Mouse (Mus musculus) neural tube, embryonic 11.5 days (tissue): ENCODE data around the gene Megf9. TPM values are rescaled to one million over a fixed set of nuclear protein-coding genes. Genes with fewer than 3 reads are reported as not detected.

Source experiments
- ATAC-seq: fragments of 200-750 bp; cut with Nextera tagmentation; 2 replicates; pipeline ENCODE4 v1.8.0; 2017; ENCODE audit warnings: moderate number of reproducible peaks, mild to moderate bottlenecking, moderate TSS enrichment, moderate library complexity; ENCODE audit not compliant: insufficient read depth, low FRiP score, low TSS enrichment
- DNase-seq: peaks from one replicate; pipeline ENCODE4 v3.0.0-alpha.2; 2015; ENCODE audit warnings: low spot score
- H3K27ac ChIP-seq: fragments of 300-500 bp; sonication (generic); 2 replicates; pipeline ENCODE4 v1.5.1; 2014; ENCODE audit warnings: low read depth, mild to moderate bottlenecking, low read length
- H3K27me3 ChIP-seq: fragments of 300-500 bp; sonication (generic); 2 replicates; pipeline ENCODE4 v1.6.1; 2014; ENCODE audit warnings: mild to moderate bottlenecking, low read length, mixed read lengths; ENCODE audit not compliant: control insufficient read depth, insufficient read depth
- H3K36me3 ChIP-seq: fragments of 300-500 bp; sonication (generic); 2 replicates; pipeline ENCODE4 v1.6.1; 2014; ENCODE audit warnings: mild to moderate bottlenecking, low read length, moderate library complexity, mixed read lengths; ENCODE audit not compliant: control insufficient read depth, insufficient read depth
- H3K4me1 ChIP-seq: fragments of 300-500 bp; sonication (generic); 2 replicates; pipeline ENCODE4 v1.6.1; 2014; ENCODE audit warnings: low read length, mixed read lengths; ENCODE audit not compliant: control insufficient read depth, insufficient read depth
- H3K4me2 ChIP-seq: fragments of 300-500 bp; sonication (generic); 2 replicates; pipeline ENCODE4 v1.6.1; 2014; ENCODE audit warnings: low read depth, mild to moderate bottlenecking, moderate library complexity
- H3K4me3 ChIP-seq: fragments of 300-500 bp; sonication (generic); 2 replicates; pipeline ENCODE4 v1.5.1; 2014; ENCODE audit warnings: low read depth, low read length
- H3K9ac ChIP-seq: fragments of 300-500 bp; sonication (generic); 2 replicates; pipeline ENCODE4 v1.6.1; 2014; ENCODE audit warnings: mild to moderate bottlenecking, low read length
- H3K9me3 ChIP-seq: fragments of 300-500 bp; sonication (generic); 2 replicates; pipeline ENCODE4 v1.6.1; 2016; ENCODE audit warnings: low read length; ENCODE audit not compliant: control insufficient read depth
- WGBS: fragments of 180-500 bp; shearing (Covaris S2); extraction: QIAGEN DNeasy Blood & Tissue Kit; methylation state at CpG from one replicate; pipeline ENCODE4 v1.1.7; 2014; 5-methylcytosine and 5-hydroxymethylcytosine counted together
- polyA plus RNA-seq: library from polyadenylated mRNA; unstranded; fragments of >200 nt; fragmentation: Nextera tagmentation; extraction: Ambion mirVana; gene quantifications from 2 replicates; pipeline ENCODE4 v1.2.1, GENCODE M21; 2014

Gene Megf9
- polyA plus RNA-seq, 1 experiment from 2014 or later: 29.1 TPM

DNA sequence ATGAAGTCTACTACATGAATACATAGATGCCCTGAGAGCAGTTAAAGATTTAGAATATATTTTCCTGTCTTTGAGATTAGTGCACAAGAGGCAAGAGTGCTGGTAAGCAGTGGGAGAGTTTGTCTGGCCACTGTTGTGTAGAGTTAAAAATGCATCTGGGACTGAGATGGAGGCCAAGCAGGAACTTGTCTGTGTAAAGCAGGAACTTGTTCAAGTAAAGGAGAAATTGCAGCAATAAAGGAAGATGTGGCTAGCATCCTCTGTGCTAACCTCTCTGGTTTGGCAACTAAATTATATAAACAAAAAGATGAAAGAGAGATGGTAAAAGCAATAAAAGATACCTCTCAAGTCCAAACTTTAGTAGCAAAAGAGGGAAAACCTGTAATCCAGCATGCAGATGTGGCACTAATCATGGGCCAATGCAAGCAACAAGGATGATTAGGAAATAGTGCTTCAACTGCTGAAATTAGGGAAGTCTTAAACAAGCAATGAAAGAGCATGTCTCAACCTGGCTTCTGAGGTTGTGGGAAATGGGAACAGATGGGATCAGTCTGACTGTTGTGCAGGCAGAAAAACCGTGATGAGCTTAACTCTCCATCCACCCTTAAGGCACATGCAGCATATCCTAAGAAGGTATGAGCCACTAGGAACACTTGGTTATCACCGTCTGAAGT lies 11.2 kb upstream of the Megf9 start:
- no peaks in the 10 kb centered on the region for H3K9me3 ChIP-seq
- no peak overlapping the region for H3K4me2 ChIP-seq
- H3K27ac ChIP-seq: no peak overlapping the region
- no peak overlapping the region for H3K9ac ChIP-seq
- H3K36me3 ChIP-seq: no peaks in the 10 kb centered on the region
- H3K4me3 ChIP-seq: no peak overlapping the region
- no peaks in the 10 kb centered on the region for H3K4me1 ChIP-seq
- ATAC-seq (no peak), DNase-seq (no peak)
- 76% methylated on average over 2 of the region's 2 CpGs for WGBS
- no peaks in the 10 kb centered on the region for H3K27me3 ChIP-seq

GRCm38 (mm10) chr4:70544390-70544789 lies 9.6 kb upstream of the Megf9 start:
- H3K27me3 ChIP-seq: no peaks in the 10 kb centered on the region
- H3K4me2 ChIP-seq: no peak overlapping the region
- peaks cover 1% of the 10 kb centered on the region; the same call in 1 of the 2 replicates for H3K4me1 ChIP-seq
- ATAC-seq (no peak), DNase-seq (no peak)
- no peak overlapping the region for H3K27ac ChIP-seq
- H3K36me3 ChIP-seq: no peaks in the 10 kb centered on the region
- no peaks in the 10 kb centered on the region for H3K9me3 ChIP-seq
- WGBS: 77% methylated on average over 3 of the region's 3 CpGs
- H3K4me3 ChIP-seq: no peak overlapping the region
- H3K9ac ChIP-seq: no peak overlapping the region

- no peak overlapping the region for H3K4me2 ChIP-seq
- H3K27ac ChIP-seq: no peak overlapping the region
- no peak overlapping the region for H3K4me3 ChIP-seq
- peaks cover 3% of the 10 kb centered on the region; the same call in 1 of the 2 replicates for H3K4me1 ChIP-seq
- no peaks in the 10 kb centered on the region for H3K9me3 ChIP-seq
- H3K36me3 ChIP-seq: no peaks in the 10 kb centered on the region
- no peak overlapping the region for H3K9ac ChIP-seq
- 65% methylated on average over 2 of the region's 2 CpGs for WGBS
- ATAC-seq (no peak), DNase-seq (no peak)
- no peaks in the 10 kb centered on the region for H3K27me3 ChIP-seq
These were observed 7.6 kb upstream of the Megf9 start for GRCm38 (mm10) chr4:70542387-70542786.

GRCm38 (mm10) chr4:70540743-70541142 lies 5.9 kb upstream of the Megf9 start:
- no peaks in the 10 kb centered on the region for H3K27me3 ChIP-seq
- ATAC-seq (no peak), DNase-seq (no peak)
- WGBS: 84% methylated on average over 6 of the region's 6 CpGs
- no peak overlapping the region for H3K27ac ChIP-seq
- H3K36me3 ChIP-seq: no peaks in the 10 kb centered on the region
- H3K9me3 ChIP-seq: no peaks in the 10 kb centered on the region
- no peak overlapping the region for H3K4me2 ChIP-seq
- H3K9ac ChIP-seq: no peak overlapping the region
- H3K4me3 ChIP-seq: no peak overlapping the region
- peaks cover 10% of the 10 kb centered on the region for H3K4me1 ChIP-seq

GRCm38 (mm10) chr4:70536661-70537580 lies 2.1 kb upstream of the Megf9 start:
- DNase-seq (peak; percentile 20), ATAC-seq (no peak)
- H3K4me2 ChIP-seq: no peak overlapping the region
- H3K9me3 ChIP-seq: no peaks in the 10 kb centered on the region
- WGBS: 6% methylated on average over 2 of the region's 2 CpGs
- H3K4me3 ChIP-seq: no peak overlapping the region
- H3K4me1 ChIP-seq: peaks cover 20% of the 10 kb centered on the region
- H3K27me3 ChIP-seq: no peaks in the 10 kb centered on the region
- H3K27ac ChIP-seq: no peak overlapping the region
- H3K36me3 ChIP-seq: no peaks in the 10 kb centered on the region
- no peak overlapping the region for H3K9ac ChIP-seq

DNA sequence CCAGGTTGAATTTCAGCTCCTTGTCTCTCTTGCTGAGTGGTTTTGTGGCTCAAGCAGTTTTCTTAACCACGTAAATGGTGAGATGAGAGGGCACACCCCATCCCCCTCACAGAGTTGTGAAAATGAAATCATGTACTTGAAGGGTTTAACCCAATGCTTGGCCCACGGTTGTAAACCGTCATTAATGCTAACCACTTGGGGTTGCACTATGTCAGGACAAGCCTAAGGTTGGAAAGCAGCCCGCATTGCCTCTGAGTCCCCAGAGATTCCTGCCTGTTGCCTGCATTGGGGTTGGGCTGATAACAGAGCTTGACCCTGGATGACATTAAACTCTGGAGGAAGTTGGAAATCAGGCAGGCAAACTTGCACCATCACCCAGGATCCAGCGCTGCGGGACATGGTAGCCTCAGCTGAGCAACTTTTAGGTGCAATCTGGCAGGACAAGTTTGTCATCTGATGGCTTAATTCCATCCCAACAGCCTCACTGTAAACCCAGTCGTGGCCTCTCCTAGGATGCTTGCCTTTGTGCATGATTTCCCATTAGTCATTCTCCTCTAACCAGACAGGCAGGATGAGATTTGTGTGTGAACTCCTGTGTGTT lies 1.0 kb upstream of the Megf9 start:
- DNase-seq (peak; percentile 53), ATAC-seq (peak; percentile 0; the same call in 1 of the 2 replicates)
- Histone ChIP-seq H3K36me3 (no peaks in the 10 kb centered on the region), H3K27me3 (no peaks in the 10 kb centered on the region), H3K9me3 (no peaks in the 10 kb centered on the region), H3K4me2 (peak overlapping the region; percentile 82), H3K9ac (peak overlapping the region; percentile 99), H3K4me1 (peaks cover 24% of the 10 kb centered on the region), H3K4me3 (peak overlapping the region; percentile 92), H3K27ac (peak overlapping the region; percentile 99)
- WGBS: 18% methylated on average over 7 of the region's 7 CpGs

DNA sequence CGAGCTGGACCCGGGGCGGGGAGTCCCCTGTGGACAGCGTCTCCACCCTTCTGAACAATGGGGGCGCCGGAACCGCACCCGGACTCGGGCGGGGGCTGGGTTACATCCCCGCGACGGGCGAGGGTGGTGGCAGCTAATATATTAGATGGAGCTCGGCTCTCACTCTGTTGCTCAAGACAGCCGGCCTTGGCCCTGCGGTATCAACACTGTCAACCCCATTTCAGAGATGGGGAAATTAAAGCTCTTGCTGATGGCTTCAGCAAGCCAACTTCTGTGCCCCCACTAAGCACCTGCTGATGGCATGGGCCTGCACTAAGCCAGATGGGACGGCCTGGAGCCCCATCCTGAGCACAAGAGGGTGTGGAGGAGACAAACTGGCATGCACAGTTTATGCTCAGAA lies 494 bp upstream of the Megf9 start:
- peak overlapping the region; percentile 99 for H3K27ac ChIP-seq
- ATAC-seq (no peak; the same call in 1 of the 2 replicates), DNase-seq (no peak)
- 0% methylated on average over 18 of the region's 18 CpGs for WGBS
- H3K4me1 ChIP-seq: peaks cover 26% of the 10 kb centered on the region
- no peaks in the 10 kb centered on the region for H3K27me3 ChIP-seq
- H3K9me3 ChIP-seq: no peaks in the 10 kb centered on the region
- peak overlapping the region; percentile 99 for H3K9ac ChIP-seq
- H3K4me2 ChIP-seq: peak overlapping the region; percentile 82
- peak overlapping the region; percentile 92 for H3K4me3 ChIP-seq
- no peaks in the 10 kb centered on the region for H3K36me3 ChIP-seq

DNA sequence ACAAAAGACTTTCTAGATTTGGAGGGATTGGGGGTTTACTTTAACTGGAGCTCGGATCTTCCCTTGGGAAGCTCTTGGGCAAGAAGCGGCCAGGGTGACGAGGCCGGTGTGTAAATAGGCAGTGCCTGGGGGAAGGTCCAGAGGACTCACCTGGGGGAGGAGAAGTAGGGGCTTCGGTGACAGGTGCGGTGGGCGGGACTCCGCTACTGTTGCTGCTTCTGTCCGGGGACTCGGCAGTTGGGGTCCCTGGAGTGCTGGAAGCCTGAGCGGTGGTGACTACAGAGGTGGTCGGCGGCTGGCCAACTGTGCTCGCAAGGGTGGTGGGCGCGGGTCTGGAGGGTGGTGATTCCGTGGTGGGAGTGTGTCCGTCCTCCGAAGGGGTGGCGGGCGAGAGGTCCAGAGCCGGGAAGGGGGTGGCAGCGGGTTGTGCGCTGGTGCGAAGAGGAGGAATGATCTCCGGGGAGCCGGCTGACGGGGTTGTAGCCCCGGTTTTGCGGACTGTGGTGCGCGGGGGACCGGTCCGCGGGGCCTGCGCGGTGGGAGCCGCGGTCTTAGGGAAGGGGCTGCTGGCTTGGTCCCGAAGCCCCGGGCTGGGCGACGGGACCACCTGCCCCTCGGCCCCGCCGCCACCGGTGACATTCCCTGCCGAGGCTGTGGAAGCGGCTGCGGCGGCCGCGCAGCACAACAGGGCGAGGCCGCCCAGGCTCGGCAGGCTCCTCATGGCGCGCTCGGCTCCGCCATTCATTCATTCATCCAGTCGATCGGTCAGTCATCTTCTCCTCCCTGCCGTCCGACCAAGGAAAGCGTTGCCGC lies 511 bp downstream of the Megf9 start:
- DNase-seq (peak; percentile 59), ATAC-seq (peak; percentile 58)
- Histone ChIP-seq H3K27me3 (no peaks in the 10 kb centered on the region), H3K9me3 (no peaks in the 10 kb centered on the region), H3K9ac (peak overlapping the region; percentile 87), H3K4me2 (peak overlapping the region; percentile 89), H3K27ac (peak overlapping the region; percentile 63), H3K4me3 (peak overlapping the region; percentile 92), H3K4me1 (peaks cover 24% of the 10 kb centered on the region), H3K36me3 (no peaks in the 10 kb centered on the region)
- WGBS: under 1% methylated on average over 63 of the region's 66 CpGs
